Mouse (Mus musculus): Measurements from ENCODE around the gene 1700010B08Rik.
"Not testable (repeated sequence)": the region's sequence is repeated elsewhere in the genome, so short reads cannot be mapped to it uniquely, and the experiment has no call there.

The 1700010B08Rik gene

GRCm38 (mm10) chr2:173719115-173719514 lies at the start of gene 1700010B08Rik:
Gene 1700010B08Rik (plus strand): TSS chr2:173719415.
- CTCF ChIA-PET, result not testable (repeated sequence)

GRCm38 (mm10) chr2:173672328-173672896 lies 46.8 kb upstream of the 1700010B08Rik start:
- CTCF ChIA-PET, result no interaction called here

GRCm38 (mm10) chr2:173673469-173673868 lies 45.7 kb upstream of the 1700010B08Rik start:
- CTCF ChIA-PET, result interaction anchor here (0.5 kb wide), 1 partner anchor 1017 kb away, joined by 9 read pairs; no protein-coding TSS in a partner anchor

- CTCF ChIA-PET, result interaction anchor here (0.6 kb wide), 1 partner anchor 634 kb away, joined by 5 read pairs; no protein-coding TSS in a partner anchor
Observed at GRCm38 (mm10) chr2:173678593-173678992, 40.6 kb upstream of the 1700010B08Rik start.

GRCm38 (mm10) chr2:173679217-173679616 lies 40.0 kb upstream of the 1700010B08Rik start:
- CTCF ChIA-PET, result interaction anchor here (0.6 kb wide), 1 partner anchor 79 kb away, joined by 3 read pairs; no protein-coding TSS in a partner anchor

GRCm38 (mm10) chr2:173680153-173680552 lies 39.1 kb upstream of the 1700010B08Rik start:
- CTCF ChIA-PET, result interaction anchor here (0.6 kb wide), 1 partner anchor 80 kb away, joined by 3 read pairs; no protein-coding TSS in a partner anchor

- CTCF ChIA-PET, result no interaction called here
Observed at GRCm38 (mm10) chr2:173682773-173683172, 36.4 kb upstream of the 1700010B08Rik start.

GRCm38 (mm10) chr2:173685781-173686361 lies 33.3 kb upstream of the 1700010B08Rik start:
- CTCF ChIA-PET, result no interaction called here

- CTCF ChIA-PET, result no interaction called here
Observed at GRCm38 (mm10) chr2:173687363-173687762, 31.9 kb upstream of the 1700010B08Rik start.

GRCm38 (mm10) chr2:173689835-173690234 lies 29.4 kb upstream of the 1700010B08Rik start:
- CTCF ChIA-PET, result no interaction called here

- CTCF ChIA-PET, result no interaction called here
Observed at GRCm38 (mm10) chr2:173691748-173692147, 27.5 kb upstream of the 1700010B08Rik start.

- CTCF ChIA-PET, result no interaction called here
Observed at GRCm38 (mm10) chr2:173692693-173693092, 26.5 kb upstream of the 1700010B08Rik start.

- CTCF ChIA-PET, result no interaction called here
Observed at GRCm38 (mm10) chr2:173698850-173699249, 20.4 kb upstream of the 1700010B08Rik start.

GRCm38 (mm10) chr2:173702096-173702866 lies 16.9 kb upstream of the 1700010B08Rik start:
- CTCF ChIA-PET, result no interaction called here

- CTCF ChIA-PET, result no interaction called here
Observed at GRCm38 (mm10) chr2:173702867-173703237, 16.4 kb upstream of the 1700010B08Rik start.

- CTCF ChIA-PET, result no interaction called here
Observed at GRCm38 (mm10) chr2:173705827-173706551, 13.2 kb upstream of the 1700010B08Rik start.

- CTCF ChIA-PET, result not testable (repeated sequence)
Observed at GRCm38 (mm10) chr2:173707626-173708025, 11.6 kb upstream of the 1700010B08Rik start.

- CTCF ChIA-PET, result no interaction called here
Observed at GRCm38 (mm10) chr2:173710193-173710592, 9.0 kb upstream of the 1700010B08Rik start.

GRCm38 (mm10) chr2:173712656-173713055 lies 6.6 kb upstream of the 1700010B08Rik start:
- CTCF ChIA-PET, result no interaction called here

GRCm38 (mm10) chr2:173713241-173713640 lies 6.0 kb upstream of the 1700010B08Rik start:
- CTCF ChIA-PET, result no interaction called here

GRCm38 (mm10) chr2:173714620-173715218 lies 4.5 kb upstream of the 1700010B08Rik start:
- CTCF ChIA-PET, result interaction anchor here (0.7 kb wide), 1 partner anchor 588 kb away, joined by 5 read pairs; no protein-coding TSS in a partner anchor

- CTCF ChIA-PET, result no interaction called here
Observed at GRCm38 (mm10) chr2:173716966-173717365, 2.2 kb upstream of the 1700010B08Rik start.

Measured in spleen, embryonic (tissue).